Mouse (Mus musculus) hindbrain, embryonic 13.5 days (tissue): ENCODE data around the gene Stk24. TPM values are rescaled to one million over a fixed set of nuclear protein-coding genes. Genes with fewer than 3 reads are reported as not detected.

Experiments used
- ATAC-seq: fragments of 200-750 bp; cut with Nextera tagmentation; 2 replicates; pipeline ENCODE4 v1.8.0; 2017; ENCODE audit warnings: moderate TSS enrichment; ENCODE audit not compliant: low FRiP score
- H3K27ac ChIP-seq: fragments of 300-500 bp; sonication (generic); 2 replicates; pipeline ENCODE4 v1.5.1; 2015; ENCODE audit warnings: inconsistent platforms, mild to moderate bottlenecking, moderate library complexity
- H3K27me3 ChIP-seq: fragments of 300-500 bp; sonication (generic); 2 replicates; pipeline ENCODE4 v1.6.1; 2015; ENCODE audit warnings: mild to moderate bottlenecking, inconsistent platforms
- H3K36me3 ChIP-seq: fragments of 300-500 bp; sonication (generic); 2 replicates; pipeline ENCODE4 v1.6.1; 2015; ENCODE audit warnings: mild to moderate bottlenecking, inconsistent platforms
- H3K4me1 ChIP-seq: fragments of 300-500 bp; sonication (generic); replicated peaks from 2 replicates; pipeline ENCODE4 v1.6.1; 2015; ENCODE audit warnings: inconsistent platforms
- H3K4me2 ChIP-seq: fragments of 300-500 bp; sonication (generic); 2 replicates; pipeline ENCODE4 v1.6.1; 2015; ENCODE audit warnings: inconsistent platforms, mild to moderate bottlenecking, moderate library complexity
- H3K4me3 ChIP-seq: fragments of 300-500 bp; sonication (generic); 2 replicates; pipeline ENCODE4 v1.5.1; 2015; ENCODE audit warnings: mild to moderate bottlenecking, inconsistent platforms
- H3K9ac ChIP-seq: fragments of 300-500 bp; sonication (generic); 2 replicates; pipeline ENCODE4 v1.6.1; 2015; ENCODE audit warnings: mild to moderate bottlenecking, inconsistent platforms
- H3K9me3 ChIP-seq: fragments of 300-500 bp; sonication (generic); 2 replicates; pipeline ENCODE4 v1.6.1; 2016; ENCODE audit warnings: inconsistent platforms
- WGBS: fragments of 180-500 bp; shearing (Covaris S2); methylation state at CpG from one replicate; pipeline ENCODE4 v1.1.7; 2015; 5-methylcytosine and 5-hydroxymethylcytosine counted together
- polyA plus RNA-seq: library from polyadenylated mRNA; unstranded; fragments of >200 nt; fragmentation: Nextera tagmentation; extraction: Ambion mirVana; gene quantifications from 2 replicates; pipeline ENCODE4 v1.2.1, GENCODE M21; 2015

Stk24 gene
- polyA plus RNA-seq, 1 experiment from 2014 or later = 20.2 TPM

- Histone ChIP-seq H3K36me3 (peaks cover 37% of the 10 kb centered on the region), H3K4me3 (no peak overlapping the region), H3K27me3 (no peaks in the 10 kb centered on the region), H3K4me1 (peaks cover 18% of the 10 kb centered on the region), H3K9me3 (no peaks in the 10 kb centered on the region), H3K9ac (no peak overlapping the region), H3K27ac (no peak overlapping the region), H3K4me2 (no peak overlapping the region)
- no peak for ATAC-seq
- WGBS = 83% methylated on average over 14 of the region's 14 CpGs
Observed at GRCm38 (mm10) chr14:121246048-121246731, 133.6 kb downstream of the Stk24 start.

- ATAC-seq = no peak
- no peak overlapping the region for H3K4me2 ChIP-seq
- peaks cover 55% of the 10 kb centered on the region for H3K36me3 ChIP-seq
- peaks cover 18% of the 10 kb centered on the region for H3K4me1 ChIP-seq
- WGBS = 95% methylated on average over 15 of the region's 15 CpGs
- H3K9ac ChIP-seq = no peak overlapping the region
- H3K27me3 ChIP-seq = no peaks in the 10 kb centered on the region
- no peak overlapping the region for H3K27ac ChIP-seq
- no peak overlapping the region for H3K4me3 ChIP-seq
- H3K9me3 ChIP-seq = no peaks in the 10 kb centered on the region
Observed at GRCm38 (mm10) chr14:121244104-121244503, 135.7 kb downstream of the Stk24 start.

DNA sequence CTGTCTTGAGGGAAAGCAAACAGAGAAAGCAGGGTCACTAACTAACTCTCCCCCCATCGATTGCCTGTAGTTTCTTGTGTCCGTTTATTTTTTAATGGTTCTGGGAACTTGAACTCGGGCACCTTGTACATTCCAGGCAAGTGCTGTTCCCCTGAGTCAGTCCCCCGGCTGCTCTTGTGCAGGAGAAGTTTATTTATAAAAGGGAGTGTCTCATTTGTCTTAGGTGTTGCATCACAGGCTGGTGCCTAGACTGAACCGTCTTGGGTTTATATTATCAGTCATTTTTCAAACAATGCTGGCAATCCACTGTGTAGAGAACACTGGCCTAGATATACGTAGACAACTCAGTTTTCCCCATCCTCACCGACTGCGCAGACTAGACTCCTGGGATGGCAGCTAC, 140.4 kb downstream of the Stk24 start:
- Histone ChIP-seq H3K27ac (no peak overlapping the region), H3K4me1 (peaks cover 12% of the 10 kb centered on the region), H3K27me3 (no peaks in the 10 kb centered on the region), H3K4me3 (no peak overlapping the region), H3K9ac (no peak overlapping the region), H3K9me3 (no peaks in the 10 kb centered on the region), H3K4me2 (no peak overlapping the region), H3K36me3 (peaks cover 62% of the 10 kb centered on the region)
- no peak for ATAC-seq
- 86% methylated on average over 8 of the region's 8 CpGs for WGBS

- 93% methylated on average over 10 of the region's 10 CpGs for WGBS
- no peaks in the 10 kb centered on the region for H3K27me3 ChIP-seq
- H3K27ac ChIP-seq = no peak overlapping the region
- ATAC-seq = no peak
- H3K9me3 ChIP-seq = no peaks in the 10 kb centered on the region
- no peak overlapping the region for H3K9ac ChIP-seq
- H3K4me1 ChIP-seq = peaks cover 12% of the 10 kb centered on the region
- no peak overlapping the region for H3K4me2 ChIP-seq
- no peak overlapping the region for H3K4me3 ChIP-seq
- peaks cover 62% of the 10 kb centered on the region for H3K36me3 ChIP-seq
Observed at GRCm38 (mm10) chr14:121238727-121239126, 141.1 kb downstream of the Stk24 start.

- H3K9me3 ChIP-seq = no peaks in the 10 kb centered on the region
- ATAC-seq = 0 out of 2 replicates have a peak, but pooled peaks have one; percentile 32
- no peak overlapping the region for H3K4me3 ChIP-seq
- WGBS = 55% methylated on average over 4 of the region's 4 CpGs
- H3K36me3 ChIP-seq = peaks cover 62% of the 10 kb centered on the region
- H3K9ac ChIP-seq = no peak overlapping the region
- H3K27me3 ChIP-seq = no peaks in the 10 kb centered on the region
- no peak overlapping the region for H3K4me2 ChIP-seq
- no peak overlapping the region for H3K27ac ChIP-seq
- peaks cover 12% of the 10 kb centered on the region for H3K4me1 ChIP-seq
Observed at GRCm38 (mm10) chr14:121236736-121237135, 143.1 kb downstream of the Stk24 start.

Other genes starting within 250 kb of the Stk24 start
- gene Slc15a1, start 125.2 kb upstream of the Stk24 start, polyA plus RNA-seq = not detected in 2 replicates